Mouse (Mus musculus): ENCODE results near the gene 4930523C07Rik.

DNA sequence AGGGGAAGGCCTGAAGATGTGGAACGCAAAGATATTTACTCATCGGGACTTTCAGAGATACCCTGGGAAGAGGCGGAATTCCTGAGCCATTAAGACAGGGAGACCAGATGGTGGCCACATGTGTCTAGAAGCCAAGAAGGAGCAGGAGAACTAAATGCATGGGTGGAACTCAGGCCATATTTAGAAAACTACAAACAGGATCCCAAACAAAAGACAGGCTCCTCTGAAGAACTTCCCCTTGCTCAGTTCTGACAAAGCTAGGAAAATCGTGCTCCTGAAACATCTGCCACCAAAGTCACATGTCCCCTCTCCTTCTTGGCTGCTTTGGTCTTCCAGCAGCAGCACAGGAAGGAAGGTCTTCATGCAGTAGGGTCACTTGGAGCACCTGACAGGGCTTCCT is 38.9 kb upstream of the 4930523C07Rik start:
- TF ChIP-seq POLR2A (IDR thresholded peaks at IDR 0.05; ENCODE audit: extremely low read depth, insufficient read depth, low read length), result no peak
- no peak for TF ChIP-seq CTCF (IDR thresholded peaks at IDR 0.05; ENCODE audit: extremely low read depth, insufficient read depth, low read length)
